Mouse (Mus musculus) CH12.LX (cell line): Measurements from ENCODE around the gene Sprr2a3. TPM values are rescaled to one million over a fixed set of nuclear protein-coding genes. Genes with fewer than 3 reads are reported as not detected.
"Not testable (repeated sequence)": the region's sequence is repeated elsewhere in the genome, so short reads cannot be mapped to it uniquely, and the experiment has no call there.

Source experiments
- DNase-seq: peaks from one replicate; pipeline ENCODE4 v3.0.0-alpha.2; 2013; ENCODE audit errors: extremely low read depth
- H3K27ac ChIP-seq: 2 replicates; pipeline ENCODE4 v1.5.1; 2012; ENCODE audit warnings: low read depth, mild to moderate bottlenecking, control low read depth, moderate library complexity; ENCODE audit not compliant: insufficient read depth
- H3K27me3 ChIP-seq: replicated peaks from 2 replicates; pipeline ENCODE3; 2012; ENCODE audit warnings: inconsistent platforms
- H3K36me3 ChIP-seq, 2 experiments: replicated peaks in 1 of 2; 2 replicates each; pipeline versions ENCODE3 to v1.6.1; 2012; ENCODE audit warnings: inconsistent platforms in 1 of 2, low read length in 1 of 2, mild to moderate bottlenecking in 1 of 2, mixed read lengths in 1 of 2, moderate library complexity in 1 of 2; ENCODE audit not compliant: control insufficient read depth in 1 of 2, insufficient read depth in 1 of 2
- H3K4me1 ChIP-seq, 2 experiments: 2 replicates each; pipeline ENCODE4 v1.6.1; 2012; ENCODE audit warnings: inconsistent platforms in 1 of 2, moderate library complexity in 1 of 2; ENCODE audit not compliant: insufficient read depth in 2 of 2, control insufficient read depth in 1 of 2
- H3K4me2 ChIP-seq: 2 replicates; pipeline ENCODE4 v1.6.1; 2012; ENCODE audit warnings: low read depth, mild to moderate bottlenecking, control low read depth; ENCODE audit not compliant: poor library complexity, insufficient read depth, severe bottlenecking
- H3K4me3 ChIP-seq, 3 experiments: fragments of 150-350 bp in 1 of 3; sonication (generic) in 1 of 3; replicated peaks in 1 of 3; 2 replicates each; pipeline versions ENCODE3 to v1.5.1; 2011 to 2012; ENCODE audit warnings: low read depth in 2 of 3, low read length in 2 of 3, mild to moderate bottlenecking in 2 of 3, moderate library complexity in 2 of 3, control low read depth in 1 of 3, improper control_type of control experiment in 1 of 3, inconsistent platforms in 1 of 3, mixed read lengths in 1 of 3; ENCODE audit not compliant: poor library complexity in 1 of 3
- H3K79me2 ChIP-seq: replicated peaks from 2 replicates; pipeline ENCODE4 v1.6.1; 2012; ENCODE audit warnings: mild to moderate bottlenecking, moderate library complexity; ENCODE audit not compliant: control insufficient read depth, poor library complexity, insufficient read depth, severe bottlenecking; ENCODE audit errors: extremely low read depth
- H3K9ac ChIP-seq: 2 replicates; pipeline ENCODE4 v1.6.1; 2012; ENCODE audit warnings: low read depth, mild to moderate bottlenecking, control low read depth, moderate library complexity; ENCODE audit not compliant: insufficient read depth
- H3K9me3 ChIP-seq: replicated peaks from 2 replicates; pipeline ENCODE3; 2012; ENCODE audit warnings: low read length, inconsistent platforms, mixed read lengths
- dilution Hi-C: fragments of 300-500 bp; cut with MboI; formaldehyde crosslinking; loops from 2 replicates; pipeline ENCODE4 v1.14.3; 2020; ENCODE audit warnings: low sequenced_read_pairs; ENCODE audit not compliant: extremely low pct_unique_long_range_greater_than_20kb, extremely low pct_ligation_motif_present
- in situ Hi-C: fragments of 300-500 bp; cut with MboI; formaldehyde crosslinking; loops from 3 replicates; pipeline ENCODE4 v1.14.3; 2019; ENCODE audit warnings: low sequenced_read_pairs, low pct_ligation_motif_present, low pct_unique_long_range_greater_than_20kb, mixed read lengths
- polyA plus RNA-seq: library from polyadenylated mRNA; unstranded; fragments of >175 nt; gene quantifications from 2 replicates; pipeline ENCODE4 v1.2.1, GENCODE M21; 2012; ENCODE audit warnings: low read depth; ENCODE audit not compliant: insufficient read length
- total RNA-seq, 2 experiments: library from RNA; depleted of rRNA; stranded (reverse); fragments of 300-350 nt in 1 of 2; fragments of >200 nt in 1 of 2; gene quantifications; 2 replicates each; pipeline ENCODE4 v1.2.3; 2012 to 2014

Sprr2a3 gene
- total RNA-seq (2012; rRNA removed) (not detected in 2 replicates), total RNA-seq (2014; rRNA removed) (not detected in 2 replicates), polyA plus RNA-seq (not detected in 2 replicates)

GRCm38 (mm10) chr3:92285101-92285500, at the start of gene Sprr2a3:
Gene Sprr2a3, plus strand, starts transcription at chr3:92285417.
- H3K9ac ChIP-seq, H3K4me2 ChIP-seq, H3K4me3 ChIP-seq, H3K79me2 ChIP-seq, H3K27me3 ChIP-seq, in situ Hi-C loops, dilution Hi-C loops, H3K27ac ChIP-seq, H3K9me3 ChIP-seq, H3K36me3 ChIP-seq, DNase-seq, H3K4me1 ChIP-seq: not testable (repeated sequence)

GRCm38 (mm10) chr3:92236463-92237189, 48.6 kb upstream of the Sprr2a3 start:
- H3K27me3 ChIP-seq, H3K4me3 ChIP-seq, H3K9ac ChIP-seq, in situ Hi-C loops, DNase-seq, dilution Hi-C loops, H3K27ac ChIP-seq, H3K36me3 ChIP-seq, H3K9me3 ChIP-seq, H3K4me1 ChIP-seq, H3K4me2 ChIP-seq, H3K79me2 ChIP-seq: not testable (repeated sequence)

GRCm38 (mm10) chr3:92238736-92239135, 46.5 kb upstream of the Sprr2a3 start:
- H3K9me3 ChIP-seq, DNase-seq, H3K79me2 ChIP-seq, H3K27ac ChIP-seq, dilution Hi-C loops, H3K9ac ChIP-seq, H3K27me3 ChIP-seq, H3K4me1 ChIP-seq, H3K4me2 ChIP-seq, in situ Hi-C loops, H3K36me3 ChIP-seq, H3K4me3 ChIP-seq: not testable (repeated sequence)

- H3K27ac ChIP-seq, H3K9me3 ChIP-seq, H3K4me2 ChIP-seq, H3K27me3 ChIP-seq, in situ Hi-C loops, H3K4me1 ChIP-seq, dilution Hi-C loops, H3K36me3 ChIP-seq, H3K79me2 ChIP-seq, H3K9ac ChIP-seq, DNase-seq, H3K4me3 ChIP-seq: not testable (repeated sequence)
Measured at GRCm38 (mm10) chr3:92239197-92239596, 46.0 kb upstream of the Sprr2a3 start.

- in situ Hi-C loops, result not testable (repeated sequence)
Measured at GRCm38 (mm10) chr3:92244833-92245232, 40.4 kb upstream of the Sprr2a3 start.

GRCm38 (mm10) chr3:92246245-92246644, 39.0 kb upstream of the Sprr2a3 start:
- H3K9me3 ChIP-seq, H3K27ac ChIP-seq, H3K4me2 ChIP-seq, H3K4me3 ChIP-seq, H3K4me1 ChIP-seq, dilution Hi-C loops, H3K27me3 ChIP-seq, H3K9ac ChIP-seq, H3K79me2 ChIP-seq, H3K36me3 ChIP-seq, DNase-seq, in situ Hi-C loops: not testable (repeated sequence)

More at GRCm38 (mm10) chr3:92244833-92245232, 40.4 kb upstream of the Sprr2a3 start:
- H3K36me3 ChIP-seq, H3K4me1 ChIP-seq, H3K4me2 ChIP-seq, H3K79me2 ChIP-seq, H3K27ac ChIP-seq, H3K27me3 ChIP-seq, H3K9me3 ChIP-seq, H3K4me3 ChIP-seq, dilution Hi-C loops, H3K9ac ChIP-seq, DNase-seq: not testable (repeated sequence)
